Mouse (Mus musculus): ENCODE results near the gene Myh2. TPM values are rescaled to one million over a fixed set of nuclear protein-coding genes. Genes with fewer than 3 reads are reported as not detected.

The Myh2 gene
- 0.04 and 30.2 TPM in 2 replicates for polyA plus RNA-seq (2012; rRNA removed; ENCODE audit: low replicate concordance)

GRCm38 (mm10) chr11:67170727-67171126 lies at the start of gene Myh2:
TSS of gene Myh2 (plus strand) at chr11:67171027.

DNA sequence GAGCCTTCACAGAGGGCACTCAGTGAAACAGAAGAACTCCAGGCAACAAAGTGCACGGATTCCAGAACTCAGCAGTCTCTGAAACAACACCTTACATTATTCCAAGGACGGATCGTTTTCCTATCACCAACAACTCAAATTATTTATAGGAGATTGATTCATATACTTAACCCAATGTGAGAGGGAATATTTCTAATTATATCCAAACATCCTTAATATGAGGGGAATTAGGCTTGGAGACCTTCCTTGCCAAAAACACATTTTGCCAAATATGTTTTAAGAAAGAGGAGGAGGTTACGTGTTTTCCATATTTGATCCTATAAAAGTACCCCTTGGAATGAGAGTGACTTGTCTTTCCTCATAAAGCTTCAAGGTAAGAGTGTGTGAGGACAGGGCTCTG lies 28.9 kb downstream of the Myh2 start, which contains the start of gene Myh1:
TSS of gene Myh1 (plus strand) at position 301 of the 400 bp plus-strand sequence.

DNA sequence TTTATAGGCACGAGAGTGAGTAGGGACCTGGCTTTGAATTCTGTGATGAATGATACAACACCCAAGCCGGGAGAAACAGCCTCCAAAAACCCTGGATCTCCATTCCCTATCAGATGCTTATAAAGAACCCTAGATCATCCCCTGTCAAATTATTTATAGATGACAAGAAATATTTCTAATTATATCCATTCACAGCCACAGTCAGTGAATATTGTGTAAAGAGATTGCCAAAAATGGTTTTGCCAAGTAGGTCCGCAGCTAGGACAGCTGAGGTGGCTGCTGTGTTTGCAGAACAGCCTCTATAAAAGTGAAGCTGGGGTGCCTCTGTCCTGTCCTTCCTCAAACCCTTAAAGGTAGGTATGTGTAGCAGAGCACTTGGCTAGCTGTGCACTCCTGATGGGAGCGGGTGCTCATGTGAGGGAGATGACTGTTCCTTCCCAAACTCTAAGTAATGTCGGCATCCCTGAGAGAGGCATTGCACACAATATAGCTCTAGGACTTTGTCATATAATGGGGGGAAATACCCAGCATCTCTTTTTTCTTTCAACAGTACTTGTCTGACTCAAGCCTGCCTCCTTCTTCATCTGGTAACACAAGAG lies 66.8 kb downstream of the Myh2 start, which contains the start of gene Myh4:
TSS of gene Myh4 (plus strand) at position 549 of the 599 bp plus-strand sequence.

Other genes with a start within 250 kb of the Myh2 start
- gene Tmem238l, start 214.4 kb upstream of the Myh2 start, polyA plus RNA-seq (2012; rRNA removed; ENCODE audit: low replicate concordance): 0.25 and 0.79 TPM in 2 replicates
- 1.7 and 4.3 TPM in 2 replicates for gene Tmem220, start 145.9 kb upstream of the Myh2 start, polyA plus RNA-seq (2012; rRNA removed; ENCODE audit: low replicate concordance)
- gene Adprm, start 118.4 kb upstream of the Myh2 start, polyA plus RNA-seq (2012; rRNA removed; ENCODE audit: low replicate concordance): 8.3 and 21.9 TPM in 2 replicates
- gene Sco1, start 118.4 kb upstream of the Myh2 start, polyA plus RNA-seq (2012; rRNA removed; ENCODE audit: low replicate concordance): 3.8 and 4.1 TPM in 2 replicates
- 0.06 TPM in 1 of 2 replicates, not detected in the other for gene Myh3, start 92.7 kb upstream of the Myh2 start, polyA plus RNA-seq (2012; rRNA removed; ENCODE audit: low replicate concordance)
- gene Myh1, start 29.0 kb downstream of the Myh2 start, polyA plus RNA-seq (2012; rRNA removed; ENCODE audit: low replicate concordance): 0.05 and 93.2 TPM in 2 replicates
- gene Myh4, start 67.0 kb downstream of the Myh2 start, polyA plus RNA-seq (2012; rRNA removed; ENCODE audit: low replicate concordance): 0.20 and 525 TPM in 2 replicates
- gene Myh8, start 106.1 kb downstream of the Myh2 start, polyA plus RNA-seq (2012; rRNA removed; ENCODE audit: low replicate concordance): 0.07 TPM in 1 of 2 replicates, not detected in the other
- 0.09 TPM in 1 of 2 replicates, not detected in the other for gene Myh13, start 150.6 kb downstream of the Myh2 start, polyA plus RNA-seq (2012; rRNA removed; ENCODE audit: low replicate concordance)

All from mammary gland, adult 2 months (tissue).